Mouse (Mus musculus) cerebral cortex, adult 2 months (tissue): Measurements from ENCODE around the gene Tshz2.

Experiments
- WGBS: fragments of 180-500 bp; shearing (Covaris S2); methylation state at CpG from one replicate; pipeline ENCODE4 v1.1.7; 2018; 5-methylcytosine and 5-hydroxymethylcytosine counted together

Gene Tshz2

GRCm38 (mm10) chr2:169755091-169755490 is 122.3 kb downstream of the Tshz2 start:
- WGBS = 54% methylated on average over 7 of the region's 7 CpGs

GRCm38 (mm10) chr2:169758120-169758519 is 125.3 kb downstream of the Tshz2 start:
- 82% methylated on average over 6 of the region's 6 CpGs for WGBS

- 97% methylated on average over 1 of the region's 1 CpGs for WGBS
Observed at GRCm38 (mm10) chr2:169760117-169760516, 127.3 kb downstream of the Tshz2 start.

GRCm38 (mm10) chr2:169761726-169762125 is 128.9 kb downstream of the Tshz2 start:
- WGBS = 52% methylated on average over 3 of the region's 3 CpGs

- WGBS = 83% methylated on average over 8 of the region's 8 CpGs
Observed at GRCm38 (mm10) chr2:169762301-169762700, 129.5 kb downstream of the Tshz2 start.

GRCm38 (mm10) chr2:169763716-169764115 is 130.9 kb downstream of the Tshz2 start:
- 93% methylated on average over 8 of the region's 8 CpGs for WGBS

GRCm38 (mm10) chr2:169766247-169766646 is 133.4 kb downstream of the Tshz2 start:
- 79% methylated on average over 8 of the region's 8 CpGs for WGBS

- WGBS = 90% methylated on average over 3 of the region's 3 CpGs
Observed at GRCm38 (mm10) chr2:169767281-169767680, 134.5 kb downstream of the Tshz2 start.

- 73% methylated on average over 4 of the region's 4 CpGs for WGBS
Observed at GRCm38 (mm10) chr2:169775078-169775477, 142.3 kb downstream of the Tshz2 start.

- WGBS = 69% methylated on average over 4 of the region's 4 CpGs
Observed at GRCm38 (mm10) chr2:169777242-169777641, 144.4 kb downstream of the Tshz2 start.

- 74% methylated on average over 2 of the region's 2 CpGs for WGBS
Observed at GRCm38 (mm10) chr2:169777764-169778163, 145.0 kb downstream of the Tshz2 start.

GRCm38 (mm10) chr2:169778740-169779345 is 146.0 kb downstream of the Tshz2 start:
- 90% methylated on average over 6 of the region's 6 CpGs for WGBS

- 75% methylated on average over 26 of the region's 26 CpGs for WGBS
Observed at GRCm38 (mm10) chr2:169782874-169783680, 150.3 kb downstream of the Tshz2 start.

- 86% methylated on average over 2 of the region's 2 CpGs for WGBS
Observed at GRCm38 (mm10) chr2:169783681-169784033, 150.8 kb downstream of the Tshz2 start.

- 86% methylated on average over 5 of the region's 5 CpGs for WGBS
Observed at GRCm38 (mm10) chr2:169787381-169787780, 154.6 kb downstream of the Tshz2 start.

GRCm38 (mm10) chr2:169787906-169788305 is 155.1 kb downstream of the Tshz2 start:
- WGBS = 75% methylated on average over 11 of the region's 11 CpGs

GRCm38 (mm10) chr2:169790439-169791131 is 157.8 kb downstream of the Tshz2 start:
- WGBS = 5% methylated on average over 12 of the region's 12 CpGs

- 79% methylated on average over 3 of the region's 3 CpGs for WGBS
Observed at GRCm38 (mm10) chr2:169792706-169793105, 159.9 kb downstream of the Tshz2 start.

- 84% methylated on average over 6 of the region's 6 CpGs for WGBS
Observed at GRCm38 (mm10) chr2:169802241-169802640, 169.4 kb downstream of the Tshz2 start.

GRCm38 (mm10) chr2:169804380-169804779 is 171.6 kb downstream of the Tshz2 start:
- 85% methylated on average over 5 of the region's 5 CpGs for WGBS

GRCm38 (mm10) chr2:169805545-169805944 is 172.7 kb downstream of the Tshz2 start:
- WGBS = 91% methylated on average over 12 of the region's 12 CpGs

GRCm38 (mm10) chr2:169811589-169811988 is 178.8 kb downstream of the Tshz2 start:
- WGBS = 88% methylated on average over 5 of the region's 5 CpGs

GRCm38 (mm10) chr2:169812055-169812454 is 179.2 kb downstream of the Tshz2 start:
- WGBS = 97% methylated on average over 8 of the region's 8 CpGs
